Mouse (Mus musculus) neural tube, embryonic 13.5 days (tissue): ENCODE measurements around the gene Crim1. TPM values are rescaled to one million over a fixed set of nuclear protein-coding genes. Genes with fewer than 3 reads are reported as not detected.

Experiments used
- ATAC-seq: fragments of 200-750 bp; cut with Nextera tagmentation; 2 replicates; pipeline ENCODE4 v1.8.0; 2017; ENCODE audit warnings: low read depth, mild to moderate bottlenecking, moderate TSS enrichment, moderate library complexity
- H3K27ac ChIP-seq: fragments of 300-500 bp; sonication (generic); replicated peaks from 2 replicates; pipeline ENCODE4 v1.5.1; 2015; ENCODE audit warnings: moderate library complexity, mild to moderate bottlenecking, inconsistent platforms
- H3K27me3 ChIP-seq: fragments of 300-500 bp; sonication (generic); 2 replicates; pipeline ENCODE4 v1.6.1; 2015; ENCODE audit warnings: mild to moderate bottlenecking, inconsistent platforms
- H3K36me3 ChIP-seq: fragments of 300-500 bp; sonication (generic); 2 replicates; pipeline ENCODE4 v1.6.1; 2015; ENCODE audit warnings: mild to moderate bottlenecking, inconsistent platforms
- H3K4me1 ChIP-seq: fragments of 300-500 bp; sonication (generic); replicated peaks from 2 replicates; pipeline ENCODE4 v1.6.1; 2015; ENCODE audit warnings: inconsistent platforms
- H3K4me2 ChIP-seq: fragments of 300-500 bp; sonication (generic); 2 replicates; pipeline ENCODE4 v1.6.1; 2015; ENCODE audit warnings: inconsistent platforms, mild to moderate bottlenecking, moderate library complexity
- H3K4me3 ChIP-seq: fragments of 300-500 bp; sonication (generic); 2 replicates; pipeline ENCODE4 v1.5.1; 2015; ENCODE audit warnings: mild to moderate bottlenecking, inconsistent platforms
- H3K9ac ChIP-seq: fragments of 300-500 bp; sonication (generic); 2 replicates; pipeline ENCODE4 v1.6.1; 2015; ENCODE audit warnings: moderate library complexity, mild to moderate bottlenecking, inconsistent platforms
- H3K9me3 ChIP-seq: fragments of 300-500 bp; sonication (generic); 2 replicates; pipeline ENCODE4 v1.6.1; 2016; ENCODE audit warnings: inconsistent platforms
- WGBS: fragments of 180-500 bp; shearing (Covaris S2); methylation state at CpG from one replicate; pipeline ENCODE4 v1.1.7; 2015; 5-methylcytosine and 5-hydroxymethylcytosine counted together
- polyA plus RNA-seq: library from polyadenylated mRNA; unstranded; fragments of >200 nt; fragmentation: Nextera tagmentation; extraction: Ambion mirVana; gene quantifications from 2 replicates; pipeline ENCODE4 v1.2.1, GENCODE M21; 2015

Crim1 gene
- polyA plus RNA-seq, 1 experiment from 2014 or later: 12.4 TPM

DNA sequence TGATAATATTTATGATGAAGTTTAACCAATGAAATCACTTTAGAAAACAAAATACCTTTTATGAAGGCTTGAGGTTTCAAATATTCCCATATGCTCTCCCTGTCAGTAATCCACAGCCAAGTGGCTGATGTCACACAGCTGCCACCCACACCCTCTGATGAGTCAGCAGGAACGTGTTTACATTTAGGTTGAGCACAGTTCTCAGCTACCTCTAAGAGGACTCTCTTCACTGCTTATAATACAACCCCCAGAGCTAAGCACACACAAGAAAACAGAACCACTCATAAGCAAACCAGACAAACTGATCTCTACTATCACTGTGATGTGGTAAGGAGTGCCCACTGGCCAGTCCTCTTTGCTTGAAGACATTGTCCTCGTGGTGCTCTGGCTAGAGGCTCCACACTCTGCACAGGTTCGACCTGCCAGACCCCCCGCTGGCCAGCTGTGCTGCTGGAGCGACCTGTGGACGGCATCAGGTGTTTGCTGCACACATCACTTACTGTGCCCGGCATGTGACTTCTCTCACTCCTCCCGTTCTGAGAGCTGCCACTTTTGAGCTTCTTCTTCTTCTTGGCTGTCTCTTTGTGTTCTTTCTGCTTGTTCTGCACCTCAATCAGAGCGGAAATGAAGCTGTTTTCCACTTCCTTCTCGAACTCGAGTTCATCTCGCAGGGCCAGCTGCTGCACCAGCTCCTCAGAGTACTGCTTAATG, 200.2 kb downstream of the Crim1 start:
- 0 out of 2 replicates have a peak, but pooled peaks cover 4% of the 10 kb centered on the region for H3K4me1 ChIP-seq
- no peak overlapping the region for H3K9ac ChIP-seq
- no peak overlapping the region for H3K4me3 ChIP-seq
- no peak for ATAC-seq
- peaks cover 29% of the 10 kb centered on the region for H3K36me3 ChIP-seq
- H3K27ac ChIP-seq: no peak overlapping the region
- WGBS: 82% methylated on average over 12 of the region's 12 CpGs
- no peak overlapping the region for H3K4me2 ChIP-seq
- no peaks in the 10 kb centered on the region for H3K9me3 ChIP-seq
- H3K27me3 ChIP-seq: no peaks in the 10 kb centered on the region

DNA sequence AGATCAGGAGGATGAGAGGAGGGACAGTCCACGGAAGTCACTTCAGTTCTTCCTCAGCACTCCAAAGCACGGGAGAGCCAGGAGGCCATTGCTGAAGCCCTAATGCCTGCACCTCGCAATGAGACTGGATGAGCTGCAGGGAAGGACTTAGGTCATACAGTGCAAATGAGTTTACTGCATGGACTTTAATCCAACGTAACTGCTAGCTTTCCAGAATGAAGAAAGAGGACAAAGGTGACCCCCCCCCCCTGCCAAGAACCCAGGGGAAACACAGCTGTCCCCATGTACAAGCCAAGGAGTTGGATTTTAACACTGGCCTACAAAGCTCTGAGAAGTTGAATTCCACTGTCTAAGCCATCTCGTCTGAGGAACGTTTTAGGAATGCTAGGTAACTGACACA, 201.3 kb downstream of the Crim1 start:
- Histone ChIP-seq H3K27me3 (no peaks in the 10 kb centered on the region), H3K4me3 (no peak overlapping the region), H3K27ac (no peak overlapping the region), H3K4me2 (no peak overlapping the region), H3K9me3 (no peaks in the 10 kb centered on the region), H3K36me3 (peaks cover 29% of the 10 kb centered on the region), H3K9ac (no peak overlapping the region), H3K4me1 (0 out of 2 replicates have a peak, but pooled peaks cover 4% of the 10 kb centered on the region)
- ATAC-seq: no peak
- 82% methylated on average over 6 of the region's 6 CpGs for WGBS

DNA sequence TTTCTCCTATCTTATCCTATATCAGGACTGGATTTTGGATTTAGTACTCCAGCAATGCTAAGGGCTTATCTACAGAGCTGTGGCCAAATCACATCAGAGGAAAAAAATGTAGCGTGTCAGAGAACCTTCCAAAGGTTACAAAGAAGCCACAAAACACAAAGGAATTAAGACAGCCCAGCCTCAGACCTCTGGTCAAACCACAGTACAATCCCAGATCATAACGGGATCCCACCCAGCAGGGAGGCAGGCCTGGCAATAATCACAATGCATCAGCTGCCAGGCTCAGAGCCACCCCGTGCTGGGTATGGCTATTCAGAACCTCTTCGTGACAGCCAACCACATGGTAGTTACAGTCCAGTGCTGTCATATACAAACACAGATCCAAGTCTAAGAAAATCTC, 201.7 kb downstream of the Crim1 start:
- H3K36me3 ChIP-seq: peaks cover 29% of the 10 kb centered on the region
- ATAC-seq: no peak
- no peak overlapping the region for H3K9ac ChIP-seq
- H3K9me3 ChIP-seq: no peaks in the 10 kb centered on the region
- no peak overlapping the region for H3K4me2 ChIP-seq
- no peak overlapping the region for H3K4me3 ChIP-seq
- no peaks in the 10 kb centered on the region for H3K27me3 ChIP-seq
- no peak overlapping the region for H3K27ac ChIP-seq
- WGBS: 51% methylated on average over 4 of the region's 4 CpGs
- H3K4me1 ChIP-seq: 0 out of 2 replicates have a peak, but pooled peaks cover 4% of the 10 kb centered on the region

DNA sequence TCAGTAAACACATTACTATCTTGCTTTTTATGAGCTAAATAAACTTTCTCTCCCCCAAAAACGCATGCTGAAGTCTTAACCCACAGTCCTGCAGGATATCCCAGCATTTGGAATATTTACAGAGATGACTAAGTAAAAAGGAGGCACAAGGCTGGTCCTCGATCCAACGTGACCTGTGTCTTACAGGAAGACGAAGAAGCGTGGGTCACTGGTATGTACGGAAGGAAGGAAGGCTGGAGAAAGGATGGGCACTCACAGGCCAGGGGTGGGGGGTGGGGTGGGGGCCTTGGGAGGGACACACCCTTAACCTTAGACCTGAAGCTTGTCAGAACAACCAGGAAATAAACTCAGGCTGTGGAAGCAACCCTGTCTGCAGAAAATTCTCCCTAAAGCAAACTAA, 202.1 kb downstream of the Crim1 start:
- no peak for ATAC-seq
- 86% methylated on average over 6 of the region's 6 CpGs for WGBS
- no peaks in the 10 kb centered on the region for H3K27me3 ChIP-seq

DNA sequence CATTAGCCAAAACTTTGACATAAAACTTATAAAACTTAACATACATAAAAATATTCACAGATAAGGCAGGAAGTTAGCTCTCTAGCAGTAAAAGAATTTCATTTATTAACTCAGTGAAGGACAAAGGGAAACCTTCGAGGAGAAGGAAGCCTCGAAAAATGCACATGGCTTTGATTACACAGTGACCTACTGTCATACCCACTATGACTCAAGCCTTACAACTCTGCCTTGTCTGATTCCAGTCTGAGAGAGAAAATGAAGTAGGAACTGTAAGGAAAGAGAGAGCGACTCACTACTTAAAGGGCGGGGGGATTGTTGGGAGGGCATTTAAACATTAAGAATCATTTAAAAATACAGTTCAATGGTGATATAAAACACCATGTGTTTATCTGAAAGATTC, 203.2 kb downstream of the Crim1 start:
- Histone ChIP-seq H3K4me2 (no peak overlapping the region), H3K27ac (no peak overlapping the region), H3K27me3 (no peaks in the 10 kb centered on the region), H3K9me3 (no peaks in the 10 kb centered on the region), H3K4me3 (no peak overlapping the region), H3K36me3 (peaks cover 29% of the 10 kb centered on the region), H3K9ac (no peak overlapping the region), H3K4me1 (0 out of 2 replicates have a peak, but pooled peaks cover 4% of the 10 kb centered on the region)
- 84% methylated on average over 4 of the region's 4 CpGs for WGBS
- no peak for ATAC-seq

More for the DNA sequence above, 202.1 kb downstream of the Crim1 start:
- Histone ChIP-seq H3K36me3 (peaks cover 29% of the 10 kb centered on the region), H3K4me1 (0 out of 2 replicates have a peak, but pooled peaks cover 4% of the 10 kb centered on the region), H3K9ac (no peak overlapping the region), H3K4me3 (no peak overlapping the region), H3K27ac (no peak overlapping the region), H3K9me3 (no peaks in the 10 kb centered on the region), H3K4me2 (no peak overlapping the region)

DNA sequence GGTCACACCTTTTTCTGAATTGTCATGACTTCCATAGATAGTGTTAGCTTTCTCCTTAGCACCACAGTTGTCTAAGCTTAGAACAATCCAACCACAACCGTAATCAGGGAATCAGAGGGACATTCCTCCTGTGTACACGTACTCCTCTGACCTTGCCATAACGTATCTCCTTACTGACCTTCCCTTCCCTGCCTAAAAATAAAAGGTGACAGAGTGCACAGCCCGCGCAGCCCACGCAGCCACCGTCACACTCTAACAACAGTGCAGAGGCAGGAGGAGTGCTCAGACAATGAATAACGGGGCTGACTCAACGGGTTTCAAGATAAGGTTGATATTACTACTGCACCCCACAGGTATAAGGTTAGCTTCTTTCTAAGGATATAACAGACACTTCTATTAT, 203.8 kb downstream of the Crim1 start:
- Histone ChIP-seq H3K36me3 (peaks cover 26% of the 10 kb centered on the region), H3K4me2 (no peak overlapping the region), H3K27me3 (no peaks in the 10 kb centered on the region), H3K9ac (no peak overlapping the region), H3K4me1 (0 out of 2 replicates have a peak, but pooled peaks cover 4% of the 10 kb centered on the region), H3K9me3 (no peaks in the 10 kb centered on the region), H3K4me3 (no peak overlapping the region), H3K27ac (no peak overlapping the region)
- ATAC-seq: no peak
- WGBS: 93% methylated on average over 9 of the region's 9 CpGs

DNA sequence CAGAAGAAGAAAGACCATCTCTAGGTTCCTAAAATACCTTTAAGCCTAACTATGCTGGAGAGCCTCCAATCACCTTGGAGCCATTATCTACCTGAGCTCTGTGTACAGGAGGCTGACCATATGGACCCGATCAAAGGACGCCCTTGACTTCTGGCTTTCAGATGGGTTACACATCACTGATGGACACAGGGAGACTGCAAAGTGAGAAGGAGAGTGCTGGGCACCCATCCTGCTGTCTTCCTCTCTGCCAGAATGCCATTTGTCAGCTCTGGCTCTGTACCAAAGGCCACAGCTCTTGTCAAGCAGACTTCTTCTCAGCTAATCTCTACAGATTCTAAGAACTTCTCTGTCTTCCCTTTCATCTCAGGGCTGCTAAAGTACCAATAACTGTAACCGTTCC, 205.3 kb downstream of the Crim1 start:
- no peak for ATAC-seq
- peaks cover 9% of the 10 kb centered on the region; the same call in 1 of the 2 replicates for H3K4me1 ChIP-seq
- H3K9ac ChIP-seq: no peak overlapping the region
- 95% methylated on average over 3 of the region's 3 CpGs for WGBS
- peaks cover 23% of the 10 kb centered on the region for H3K36me3 ChIP-seq
- H3K27me3 ChIP-seq: no peaks in the 10 kb centered on the region
- no peak overlapping the region for H3K27ac ChIP-seq
- no peak overlapping the region for H3K4me3 ChIP-seq
- no peaks in the 10 kb centered on the region for H3K9me3 ChIP-seq
- no peak overlapping the region for H3K4me2 ChIP-seq

DNA sequence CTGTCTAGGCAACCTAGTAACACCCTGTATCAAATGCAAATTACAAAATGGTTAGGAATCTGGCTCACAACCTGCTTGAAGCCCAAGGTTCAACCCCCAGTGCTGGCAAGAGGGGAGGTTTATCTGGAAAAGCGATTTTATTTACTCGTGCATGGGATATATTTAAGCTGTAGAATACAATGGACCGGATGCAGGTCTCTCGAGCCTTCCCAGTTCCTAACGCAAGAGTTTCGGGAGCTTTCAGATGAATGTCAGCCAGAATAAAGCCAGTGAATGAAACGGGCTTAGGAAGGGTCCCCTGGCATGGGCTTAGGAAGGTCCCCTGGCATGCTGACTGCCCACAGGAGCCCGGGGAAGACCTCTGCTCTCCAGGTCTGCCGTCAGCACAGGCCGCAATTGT, 206.8 kb downstream of the Crim1 start:
- H3K36me3 ChIP-seq: peaks cover 18% of the 10 kb centered on the region
- 85% methylated on average over 10 of the region's 10 CpGs for WGBS
- no peaks in the 10 kb centered on the region for H3K9me3 ChIP-seq
- no peak for ATAC-seq
- no peak overlapping the region for H3K9ac ChIP-seq
- H3K4me2 ChIP-seq: no peak overlapping the region
- no peaks in the 10 kb centered on the region for H3K27me3 ChIP-seq
- no peak overlapping the region for H3K27ac ChIP-seq
- H3K4me3 ChIP-seq: no peak overlapping the region
- H3K4me1 ChIP-seq: peaks cover 11% of the 10 kb centered on the region; the same call in 1 of the 2 replicates

DNA sequence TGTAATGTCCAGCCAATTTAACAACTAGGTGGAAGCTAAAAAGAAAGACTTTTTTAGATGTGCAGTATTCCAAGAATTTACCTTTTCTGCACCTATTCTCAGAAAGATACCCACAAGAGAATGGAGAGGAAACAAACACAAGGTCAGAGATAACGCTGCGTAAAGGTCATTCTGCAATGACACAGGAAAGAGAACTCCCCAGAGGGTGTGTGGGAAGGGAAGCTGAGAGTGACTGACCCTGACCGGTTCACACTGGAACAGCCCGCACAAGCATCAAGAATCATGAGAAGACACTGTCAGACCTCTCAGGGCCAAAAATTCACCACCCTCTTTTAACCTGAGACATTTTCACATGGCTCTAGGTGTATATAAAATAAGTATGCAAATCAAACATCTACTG, 207.5 kb downstream of the Crim1 start:
- Histone ChIP-seq H3K4me1 (peaks cover 11% of the 10 kb centered on the region; the same call in 1 of the 2 replicates), H3K4me2 (no peak overlapping the region), H3K9me3 (no peaks in the 10 kb centered on the region), H3K4me3 (no peak overlapping the region), H3K36me3 (peaks cover 12% of the 10 kb centered on the region), H3K9ac (no peak overlapping the region), H3K27me3 (no peaks in the 10 kb centered on the region), H3K27ac (no peak overlapping the region)
- 82% methylated on average over 4 of the region's 4 CpGs for WGBS
- no peak for ATAC-seq

DNA sequence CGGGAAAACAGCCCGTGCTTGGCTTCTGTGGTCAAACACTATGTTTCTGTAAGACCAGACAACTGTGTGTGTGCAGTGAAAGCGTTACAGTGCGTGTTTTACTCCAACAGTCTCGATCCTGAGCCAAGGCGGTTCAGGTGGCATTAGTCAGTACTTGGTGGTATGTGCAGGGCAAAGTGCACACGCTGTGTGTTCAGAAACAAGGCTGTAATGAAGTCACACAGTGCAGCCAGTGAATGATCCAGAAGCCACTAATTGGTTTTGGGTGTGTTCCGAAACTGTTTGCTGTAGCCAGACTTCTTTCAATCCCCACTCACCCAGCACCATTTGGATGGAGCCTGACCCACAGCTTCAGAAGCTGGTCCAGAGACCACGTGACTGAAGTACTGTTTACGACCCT, 208.3 kb downstream of the Crim1 start:
- WGBS: 84% methylated on average over 10 of the region's 10 CpGs
- Histone ChIP-seq H3K9ac (no peak overlapping the region), H3K4me1 (peaks cover 11% of the 10 kb centered on the region; the same call in 1 of the 2 replicates), H3K36me3 (peaks cover 10% of the 10 kb centered on the region), H3K9me3 (no peaks in the 10 kb centered on the region), H3K27ac (no peak overlapping the region), H3K27me3 (no peaks in the 10 kb centered on the region), H3K4me3 (no peak overlapping the region), H3K4me2 (no peak overlapping the region)
- ATAC-seq: no peak

DNA sequence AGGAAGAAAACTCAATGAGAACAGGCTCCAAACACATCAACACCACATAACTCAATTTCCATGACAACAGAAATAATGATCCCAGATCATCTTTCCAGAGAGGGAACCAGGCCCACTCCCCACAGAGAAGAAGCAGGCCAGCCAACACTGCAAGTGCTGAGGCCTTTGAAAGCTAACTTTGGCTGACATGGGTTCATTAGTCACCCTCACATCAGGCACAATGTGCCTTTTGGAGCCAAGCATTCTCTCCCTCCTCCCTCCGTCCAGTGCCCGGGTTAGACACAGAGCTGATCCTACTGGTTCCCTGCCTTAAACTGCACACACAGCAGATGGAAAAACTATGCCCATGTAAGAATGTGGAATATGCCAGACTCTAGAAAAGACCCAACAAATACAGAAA, 209.9 kb downstream of the Crim1 start:
- Histone ChIP-seq H3K9me3 (no peaks in the 10 kb centered on the region), H3K36me3 (no peaks in the 10 kb centered on the region), H3K4me2 (no peak overlapping the region), H3K9ac (no peak overlapping the region), H3K27ac (no peak overlapping the region), H3K27me3 (no peaks in the 10 kb centered on the region), H3K4me1 (peaks cover 17% of the 10 kb centered on the region; the same call in 1 of the 2 replicates), H3K4me3 (no peak overlapping the region)
- no peak; the same call in 1 of the 2 replicates for ATAC-seq
- WGBS: 12% methylated on average over 2 of the region's 2 CpGs

DNA sequence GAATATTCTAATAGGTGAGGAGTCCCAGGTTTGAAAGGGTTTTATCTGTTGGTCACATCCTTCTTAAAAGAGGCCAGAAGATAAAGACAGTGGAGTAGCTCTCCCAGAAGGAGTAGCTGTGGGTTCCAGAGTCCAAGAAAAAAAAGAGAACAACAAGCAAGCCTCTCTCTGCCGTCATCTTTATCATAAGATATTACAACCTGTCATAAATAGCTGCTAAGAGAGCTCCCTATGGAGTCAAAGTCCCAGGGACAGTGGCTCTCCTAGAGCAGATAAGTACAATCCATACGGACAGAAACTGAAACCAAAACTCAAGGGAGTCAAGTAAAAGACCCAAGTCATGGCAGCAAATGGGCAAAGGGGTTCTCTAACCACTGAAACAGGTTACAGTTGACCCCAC, 215.2 kb downstream of the Crim1 start:
- Histone ChIP-seq H3K4me2 (no peak overlapping the region), H3K9ac (no peak overlapping the region), H3K4me1 (peaks cover 26% of the 10 kb centered on the region), H3K9me3 (no peaks in the 10 kb centered on the region), H3K27me3 (no peaks in the 10 kb centered on the region), H3K27ac (no peak overlapping the region), H3K4me3 (no peak overlapping the region), H3K36me3 (no peaks in the 10 kb centered on the region)
- WGBS: 76% methylated on average over 2 of the region's 2 CpGs
- ATAC-seq: no peak
